Mouse (Mus musculus) brain, adult 2 months (tissue): Measurements from ENCODE around the gene 1700049E17Rik2.
"Not testable (repeated sequence)": the region's sequence is repeated elsewhere in the genome, so short reads cannot be mapped to it uniquely, and the experiment has no call there.

Source experiments
- DNase-seq: peaks from one replicate; pipeline ENCODE4 v3.0.0; 2011; ENCODE audit warnings: low read depth, low spot score

Gene 1700049E17Rik2

DNA sequence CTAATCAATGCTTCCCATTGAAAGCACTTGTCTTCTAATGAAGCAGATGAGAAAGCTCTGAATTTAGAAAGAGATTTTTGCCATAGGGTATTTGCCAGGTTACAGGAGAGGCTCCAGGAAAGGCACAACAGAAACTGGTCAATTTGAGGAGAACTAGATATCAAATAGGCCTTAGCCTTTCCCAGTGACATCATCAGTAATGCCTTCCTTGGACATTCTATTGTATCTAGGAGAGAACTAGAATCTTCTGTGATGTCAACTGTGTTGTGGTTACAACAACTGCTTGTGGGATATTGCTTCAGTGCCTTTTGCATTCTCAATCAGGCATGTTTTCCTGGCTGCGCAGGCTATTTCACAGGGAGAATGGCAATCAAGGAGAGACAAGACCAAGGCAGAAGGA lies at the start of gene 1700049E17Rik2:
TSS of gene 1700049E17Rik2 (plus strand) at position 301 of the 400 bp plus-strand sequence.
- not testable (repeated sequence) for DNase-seq

DNA sequence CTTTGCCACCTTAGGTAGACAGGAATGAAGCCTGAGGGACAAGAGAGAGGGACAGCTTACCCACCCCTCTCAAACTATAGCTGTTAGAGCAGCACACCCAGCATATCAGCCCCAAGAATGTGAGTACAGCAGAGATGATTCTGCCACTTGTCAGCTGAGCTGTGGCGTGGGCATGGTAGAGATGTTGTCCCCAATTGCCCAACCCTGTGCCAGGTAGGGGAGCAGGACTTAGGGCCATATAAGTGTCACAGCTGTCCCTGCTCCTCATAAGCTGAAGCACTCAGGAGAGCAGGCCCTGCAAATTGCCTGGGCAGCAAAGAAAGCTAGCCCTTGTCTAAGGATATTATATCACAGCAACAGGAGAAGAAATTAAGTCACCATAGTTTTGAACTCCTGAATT lies 48.3 kb upstream of the 1700049E17Rik2 start:
- not testable (repeated sequence) for DNase-seq

DNA sequence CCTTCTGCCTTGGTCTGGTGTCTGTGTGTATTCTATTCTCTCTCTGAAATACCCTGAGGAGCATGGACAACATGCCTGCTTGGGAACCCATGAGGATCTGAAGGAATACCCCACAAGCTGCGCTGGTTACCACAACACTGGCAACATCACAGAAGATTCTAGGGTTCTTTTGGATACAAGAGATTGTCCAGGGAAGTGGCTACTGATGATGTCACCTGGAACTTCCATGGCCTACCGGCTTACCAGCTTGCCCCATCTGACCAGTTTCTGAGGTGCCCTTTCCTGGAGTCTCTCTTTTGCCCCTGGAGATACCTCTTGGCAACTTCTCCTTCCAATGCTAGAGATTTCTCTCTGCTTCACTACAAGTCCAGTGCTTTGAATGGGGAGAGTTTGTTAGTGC lies 17.5 kb upstream of the 1700049E17Rik2 start, which contains the start of gene Gm7970:
TSS of gene Gm7970 (minus strand) at position 101 of the 400 bp plus-strand sequence.
- DNase-seq: not testable (repeated sequence)

DNA sequence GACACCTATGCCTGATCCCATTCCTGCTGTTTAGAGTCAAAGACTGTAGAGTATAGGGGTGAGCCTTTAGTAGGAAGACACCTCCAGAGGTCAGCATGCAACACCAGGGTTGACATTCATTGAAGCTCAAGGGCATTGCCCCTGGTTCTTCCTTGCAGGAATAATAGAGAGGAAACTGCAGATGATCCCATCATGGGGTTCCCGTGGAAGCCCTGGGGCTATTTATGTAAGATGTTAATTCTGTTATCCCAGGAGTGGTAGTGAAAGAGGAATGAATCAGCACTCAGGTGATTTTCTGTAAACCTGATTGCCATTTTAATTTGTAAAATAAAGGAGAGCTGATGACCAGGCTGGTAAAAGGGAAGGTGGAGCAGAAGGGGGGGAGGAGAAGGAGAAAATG lies 13.3 kb downstream of the 1700049E17Rik2 start:
- not testable (repeated sequence) for DNase-seq

- not testable (repeated sequence) for DNase-seq
Measured at GRCm38 (mm10) chr14:41600935-41601334, 27.9 kb downstream of the 1700049E17Rik2 start.

GRCm38 (mm10) chr14:41610690-41611089 lies 37.7 kb downstream of the 1700049E17Rik2 start:
- not testable (repeated sequence) for DNase-seq

- not testable (repeated sequence) for DNase-seq
Measured at GRCm38 (mm10) chr14:41622535-41622934, 49.5 kb downstream of the 1700049E17Rik2 start.

GRCm38 (mm10) chr14:41624512-41624911 lies 51.5 kb downstream of the 1700049E17Rik2 start, which contains the start of gene Gm3072:
Gene Gm3072, minus strand, starts transcription at chr14:41624612.
- DNase-seq: not testable (repeated sequence)

GRCm38 (mm10) chr14:41630144-41630543 lies 57.1 kb downstream of the 1700049E17Rik2 start:
- DNase-seq: not testable (repeated sequence)
